Mouse (Mus musculus) retina, postnatal 7 days (tissue): ENCODE measurements around the gene Vopp1.
"Not testable (repeated sequence)": the region's sequence is repeated elsewhere in the genome, so short reads cannot be mapped to it uniquely, and the experiment has no call there.

ENCODE experiments used
- DNase-seq: peaks from one replicate; pipeline ENCODE4 v3.0.0-alpha.2; 2012; ENCODE audit warnings: low read depth, low spot score

Vopp1 gene

GRCm38 (mm10) chr6:57824422-57825258 is at the start of gene Vopp1:
Vopp1 (minus strand) TSS chr6:57825159.
- peak; percentile 75 for DNase-seq

DNA sequence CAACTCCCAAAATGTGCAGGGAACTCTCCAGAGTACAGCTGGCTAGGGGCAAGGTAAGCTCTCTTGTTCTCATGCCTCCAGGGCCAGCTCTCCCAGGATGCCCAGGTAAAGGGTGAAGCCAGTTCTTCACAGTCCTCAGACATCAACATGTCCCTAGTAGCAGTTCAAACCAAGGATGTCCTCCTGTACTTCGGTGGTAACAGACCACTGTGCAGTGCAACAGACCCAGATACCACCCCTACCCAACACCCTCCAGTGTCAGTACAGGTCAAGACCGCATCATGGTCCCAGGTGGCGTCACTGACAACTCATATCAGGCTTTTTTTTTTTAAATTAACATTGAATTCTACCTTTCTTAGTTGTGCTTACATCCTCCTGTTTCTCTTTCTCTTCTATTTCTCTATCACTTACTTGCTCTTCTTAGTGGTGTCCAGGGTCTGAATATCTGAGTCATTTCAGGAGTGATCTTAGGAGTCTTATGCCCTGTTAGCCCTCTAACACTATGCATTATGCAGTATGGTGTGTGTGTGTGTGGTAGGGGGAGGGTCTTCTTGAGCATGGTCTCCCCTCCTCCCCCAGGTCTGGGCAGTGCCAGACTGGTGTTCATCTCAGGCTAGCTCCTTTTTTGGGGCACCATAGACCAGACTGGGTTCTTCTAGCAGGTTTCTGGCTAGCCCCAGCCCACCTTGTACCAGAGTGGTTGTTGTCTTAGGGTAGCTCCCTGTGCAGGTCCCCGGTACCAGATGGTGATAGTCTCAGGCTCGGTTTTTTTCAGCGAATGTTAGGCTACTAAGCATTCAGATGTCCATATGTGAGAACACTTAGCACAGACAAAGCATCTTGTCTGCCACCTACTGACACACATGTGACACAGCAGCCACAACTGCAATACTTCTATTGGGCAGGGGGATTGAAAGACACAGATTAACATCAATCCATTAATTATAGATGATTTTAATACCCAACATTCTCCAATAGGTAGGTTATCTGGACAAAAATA is 34.4 kb upstream of the Vopp1 start:
- peak; percentile 51 for DNase-seq

- DNase-seq, result not testable (repeated sequence)
These were observed 26.2 kb upstream of the Vopp1 start for GRCm38 (mm10) chr6:57851177-57851576.

DNA sequence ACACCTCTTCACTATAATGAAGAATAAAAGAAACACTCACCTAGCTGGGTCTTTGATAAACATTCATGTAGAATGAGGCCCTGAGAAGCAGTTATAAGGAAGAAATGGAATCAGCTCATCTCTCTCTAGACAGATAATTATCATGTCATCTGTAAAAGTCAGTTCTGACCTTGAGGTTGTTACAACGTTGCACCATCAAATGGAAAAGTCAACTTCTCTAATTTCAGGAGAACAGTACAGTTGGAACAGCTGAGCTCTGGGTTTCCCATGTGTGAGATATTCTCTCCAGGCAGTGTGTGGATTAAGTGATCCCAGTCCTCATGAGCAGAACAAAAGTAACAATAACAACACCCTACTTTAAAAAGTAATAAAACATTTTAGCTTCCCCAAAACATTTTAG is 25.3 kb upstream of the Vopp1 start, which contains the start of gene Vmn1r21:
Vmn1r21 (minus strand) TSS at position 58 of the 400 bp plus-strand sequence.
- DNase-seq, result no peak

DNA sequence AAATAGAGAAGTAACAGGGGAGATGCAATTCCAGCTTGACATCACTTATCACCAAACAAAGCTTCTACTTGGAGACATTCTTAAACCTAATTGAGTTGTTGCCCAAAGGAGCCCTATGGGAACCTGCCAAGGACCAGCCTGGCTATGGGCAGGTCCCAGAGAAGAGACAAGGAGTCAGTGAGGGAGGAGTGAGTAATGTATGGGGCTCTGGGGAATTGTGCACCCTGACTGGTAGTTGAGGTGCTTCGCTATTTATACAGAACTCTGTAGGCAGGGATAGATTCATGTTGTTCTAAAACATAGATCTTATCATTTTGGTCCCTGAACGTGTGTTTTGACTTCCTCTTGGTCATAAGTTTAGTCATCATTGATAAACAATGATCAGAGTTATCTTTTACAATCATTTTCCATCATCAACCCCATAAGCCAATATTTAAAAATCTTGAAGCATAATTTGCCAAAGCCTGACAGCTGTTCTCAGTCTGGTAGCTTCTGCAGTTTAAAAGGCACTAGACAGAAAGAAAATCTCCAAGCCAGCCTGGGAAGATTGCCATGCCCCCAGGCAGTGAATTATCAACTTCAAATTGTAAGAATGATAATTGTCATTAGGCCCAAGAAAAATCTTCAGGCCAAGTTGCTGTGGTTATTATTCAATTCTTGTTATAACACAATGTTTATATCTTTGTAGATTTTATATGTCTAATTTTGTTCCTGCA is 14.9 kb upstream of the Vopp1 start:
- no peak for DNase-seq

GRCm38 (mm10) chr6:57825259-57825715 is 328 bp upstream of the Vopp1 start:
- no peak for DNase-seq

- DNase-seq, result no peak
These were observed 1.5 kb downstream of the Vopp1 start for GRCm38 (mm10) chr6:57823461-57823860.

- DNase-seq, result peak; percentile 21
These were observed 2.1 kb downstream of the Vopp1 start for GRCm38 (mm10) chr6:57822648-57823410.

DNA sequence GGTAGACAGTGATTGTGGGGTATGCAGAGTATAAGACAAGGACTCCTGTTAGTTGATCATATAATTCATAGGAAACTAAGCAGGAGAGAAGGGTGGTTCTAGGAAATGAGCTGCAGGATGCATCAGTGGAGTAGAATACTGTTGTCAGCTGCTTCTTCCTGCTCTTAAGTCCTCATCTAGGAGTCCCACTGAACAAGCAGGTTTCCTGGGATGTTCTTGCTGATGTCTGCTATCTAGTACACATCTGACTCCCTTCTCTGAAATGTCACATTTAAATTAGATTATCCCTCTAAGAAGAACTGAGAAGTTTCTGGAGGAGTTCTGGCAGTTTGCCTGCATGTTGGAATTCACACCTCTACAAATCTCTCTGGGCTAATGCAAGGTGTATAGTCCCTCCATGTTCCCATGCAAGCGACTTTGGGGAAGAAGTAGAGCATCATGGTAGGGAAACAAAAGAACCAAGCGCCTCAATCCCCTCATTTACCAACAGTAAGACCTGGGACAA is 10.5 kb downstream of the Vopp1 start:
- DNase-seq, result no peak

DNA sequence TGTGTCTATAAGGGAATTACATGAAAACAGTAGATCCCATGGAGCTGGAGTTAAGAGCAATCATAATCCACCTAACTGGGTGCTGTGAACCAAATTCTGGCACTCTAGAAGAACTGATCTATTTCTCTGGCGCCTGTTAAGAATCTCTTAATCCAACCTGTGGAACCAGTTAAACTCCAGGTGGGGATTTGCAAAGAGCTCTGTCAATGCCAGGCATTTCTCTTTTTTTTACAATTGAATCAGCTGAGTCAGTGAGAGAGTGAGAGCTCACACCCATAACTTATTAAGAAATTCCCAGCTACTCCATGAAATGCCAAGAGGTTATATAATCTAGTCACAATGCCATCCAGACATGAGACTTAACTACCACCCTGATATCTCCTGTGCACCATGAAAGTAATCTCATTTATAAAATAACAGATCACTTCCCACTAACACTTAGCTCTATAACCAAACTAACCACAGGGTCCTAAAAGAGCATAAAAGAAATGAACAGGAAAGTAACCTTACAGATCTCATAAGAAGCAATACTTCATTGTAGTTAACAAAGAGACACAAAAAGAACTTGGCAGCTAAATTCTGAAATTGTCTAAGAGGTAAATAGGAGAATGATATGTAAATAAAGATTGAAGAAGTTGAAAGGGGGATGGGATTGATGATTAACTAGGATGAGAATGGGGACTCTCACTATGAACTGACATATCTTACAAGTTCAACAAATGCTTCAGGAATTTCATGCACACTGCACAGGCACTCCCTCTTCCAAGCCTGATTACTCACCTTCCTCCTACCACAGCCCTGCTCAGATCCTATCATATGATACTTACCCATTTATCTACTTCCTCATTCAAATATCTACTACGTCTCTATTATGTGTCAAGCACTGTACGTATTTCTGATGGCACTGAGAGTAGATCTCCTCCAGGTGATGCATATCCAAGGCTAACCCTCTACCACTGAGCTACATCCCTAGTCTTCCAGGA is 12.9 kb downstream of the Vopp1 start:
- no peak for DNase-seq

GRCm38 (mm10) chr6:57805218-57806069 is 19.5 kb downstream of the Vopp1 start:
- peak; percentile 43 for DNase-seq

- DNase-seq, result no peak
These were observed 21.8 kb downstream of the Vopp1 start for GRCm38 (mm10) chr6:57803130-57803529.

DNA sequence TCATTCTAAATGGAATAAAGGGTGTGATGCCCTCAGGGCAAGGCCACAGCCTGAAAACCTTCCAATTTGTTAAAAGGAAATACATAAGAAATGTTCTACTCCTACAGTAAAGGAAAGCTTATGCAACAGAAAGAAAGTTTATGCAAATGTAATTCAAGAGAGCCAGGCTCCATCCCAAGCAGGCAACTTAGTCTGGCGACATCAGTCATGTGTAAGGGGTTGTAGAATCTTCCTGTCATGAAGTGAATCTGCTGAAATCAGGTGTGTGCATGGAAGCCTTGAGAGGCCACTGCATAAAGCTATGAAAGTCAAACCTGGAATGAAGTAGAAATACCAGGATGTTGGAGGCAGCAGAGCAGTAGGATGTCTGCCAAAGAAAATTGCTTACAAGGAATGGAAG is 26.0 kb downstream of the Vopp1 start:
- no peak for DNase-seq

- no peak for DNase-seq
These were observed 28.0 kb downstream of the Vopp1 start for GRCm38 (mm10) chr6:57796853-57797423.

- DNase-seq, result no peak
These were observed 29.1 kb downstream of the Vopp1 start for GRCm38 (mm10) chr6:57795835-57796234.

DNA sequence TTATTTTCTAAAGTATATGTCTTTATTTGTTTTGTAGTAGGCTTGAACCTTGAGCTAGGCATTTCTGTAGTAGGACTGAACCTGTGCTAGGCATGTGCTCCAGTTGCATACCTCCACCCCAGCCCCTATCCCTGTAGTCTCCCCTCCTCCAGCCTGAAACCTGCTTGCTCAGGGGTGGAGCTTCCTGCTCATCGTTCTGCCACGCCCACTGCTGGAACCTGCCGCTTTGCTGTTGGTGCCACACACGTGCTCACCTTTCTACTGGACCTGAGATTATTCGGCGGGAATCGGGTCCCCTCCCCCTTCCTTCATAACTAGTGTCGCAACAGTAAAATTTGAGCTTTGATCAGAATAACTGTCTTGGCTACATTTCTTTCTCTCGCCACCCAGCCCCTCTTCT is 32.1 kb downstream of the Vopp1 start:
- DNase-seq, result not testable (repeated sequence)

DNA sequence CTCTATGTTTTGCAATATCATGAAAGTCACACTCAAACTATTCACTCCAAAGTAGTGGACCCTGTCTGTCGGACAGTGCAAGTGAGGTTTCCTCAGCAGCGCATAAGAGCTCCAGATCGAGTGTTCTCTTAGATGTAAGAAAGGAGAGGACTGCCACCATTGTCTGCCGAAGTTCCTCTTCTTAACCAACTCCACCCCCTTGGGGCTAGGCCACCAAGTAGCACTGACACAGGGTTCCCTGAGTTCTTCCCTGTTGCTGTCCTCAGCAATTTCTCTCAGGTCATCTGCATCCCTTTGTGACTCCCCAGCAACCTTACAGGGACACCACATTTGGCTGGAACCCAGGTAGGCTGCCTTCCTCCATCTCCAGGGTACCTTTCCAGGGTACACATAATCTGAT is 34.4 kb downstream of the Vopp1 start:
- no peak for DNase-seq

GRCm38 (mm10) chr6:57787376-57787775 is 37.6 kb downstream of the Vopp1 start:
- no peak for DNase-seq
